Mouse (Mus musculus): Measurements from ENCODE around the gene Vash2.

Gene Vash2

GRCm38 (mm10) chr1:191014271-191014670, 35.2 kb upstream of the Vash2 start:
- Histone ChIP-seq H3K27me3 (ENCODE audit: insufficient read depth, low read length) (no peaks in the 10 kb centered on the region), H3K4me3 (replicated peaks; ENCODE audit: low read length) (no peak overlapping the region), H3K36me3 (ENCODE audit: insufficient read depth, low read length) (peaks cover 35% of the 10 kb centered on the region), H3K9me3 (ENCODE audit: low read length) (no peaks in the 10 kb centered on the region), H3K4me1 (replicated peaks; ENCODE audit: low read depth, low read length) (peaks cover 22% of the 10 kb centered on the region)
- TF ChIP-seq CTCF (conservative IDR thresholded peaks at IDR 0.05; ENCODE audit: low read length) = no peak
- no peak for TF ChIP-seq POU5F1 (IDR thresholded peaks at IDR 0.05; ENCODE audit: borderline replicate concordance, low read length)
- TF ChIP-seq NANOG (IDR thresholded peaks at IDR 0.05; ENCODE audit: borderline replicate concordance, low read length) = no peak

GRCm38 (mm10) chr1:191008707-191009106, 29.6 kb upstream of the Vash2 start:
- peak; percentile 63 for TF ChIP-seq CTCF (conservative IDR thresholded peaks at IDR 0.05; ENCODE audit: low read length)
- no peak for TF ChIP-seq POU5F1 (IDR thresholded peaks at IDR 0.05; ENCODE audit: borderline replicate concordance, low read length)
- no peaks in the 10 kb centered on the region for H3K9me3 ChIP-seq (ENCODE audit: low read length)
- H3K27me3 ChIP-seq (ENCODE audit: insufficient read depth, low read length) = no peaks in the 10 kb centered on the region
- peaks cover 5% of the 10 kb centered on the region for H3K4me1 ChIP-seq (replicated peaks; ENCODE audit: low read depth, low read length)
- no peak overlapping the region for H3K4me3 ChIP-seq (replicated peaks; ENCODE audit: low read length)
- peaks cover 66% of the 10 kb centered on the region for H3K36me3 ChIP-seq (ENCODE audit: insufficient read depth, low read length)

- Histone ChIP-seq H3K36me3 (ENCODE audit: insufficient read depth, low read length) (peaks cover 29% of the 10 kb centered on the region), H3K4me3 (replicated peaks; ENCODE audit: low read length) (no peak overlapping the region), H3K9me3 (ENCODE audit: low read length) (no peaks in the 10 kb centered on the region), H3K4me1 (replicated peaks; ENCODE audit: low read depth, low read length) (peaks cover 5% of the 10 kb centered on the region; the same call in 1 of the 2 replicates), H3K27me3 (ENCODE audit: insufficient read depth, low read length) (no peaks in the 10 kb centered on the region)
- TF ChIP-seq CTCF (conservative IDR thresholded peaks at IDR 0.05; ENCODE audit: low read length) (peak; percentile 39), NANOG (IDR thresholded peaks at IDR 0.05; ENCODE audit: borderline replicate concordance, low read length) (no peak), POU5F1 (IDR thresholded peaks at IDR 0.05; ENCODE audit: borderline replicate concordance, low read length) (no peak)
Observed at GRCm38 (mm10) chr1:191002201-191002600, 23.1 kb upstream of the Vash2 start.

GRCm38 (mm10) chr1:191000686-191001085, 21.6 kb upstream of the Vash2 start:
- Histone ChIP-seq H3K9me3 (ENCODE audit: low read length) (no peaks in the 10 kb centered on the region), H3K27me3 (ENCODE audit: insufficient read depth, low read length) (no peaks in the 10 kb centered on the region), H3K4me1 (replicated peaks; ENCODE audit: low read depth, low read length) (peaks cover 5% of the 10 kb centered on the region; the same call in 1 of the 2 replicates), H3K4me3 (replicated peaks; ENCODE audit: low read length) (no peak overlapping the region), H3K36me3 (ENCODE audit: insufficient read depth, low read length) (peaks cover 20% of the 10 kb centered on the region)
- no peak for TF ChIP-seq NANOG (IDR thresholded peaks at IDR 0.05; ENCODE audit: borderline replicate concordance, low read length)
- TF ChIP-seq POU5F1 (IDR thresholded peaks at IDR 0.05; ENCODE audit: borderline replicate concordance, low read length) = no peak
- TF ChIP-seq CTCF (conservative IDR thresholded peaks at IDR 0.05; ENCODE audit: low read length) = no peak

- H3K9me3 ChIP-seq (ENCODE audit: low read length) = no peaks in the 10 kb centered on the region
- H3K27me3 ChIP-seq (ENCODE audit: insufficient read depth, low read length) = peaks cover 8% of the 10 kb centered on the region
Observed at GRCm38 (mm10) chr1:190998027-190998426, 18.9 kb upstream of the Vash2 start.

GRCm38 (mm10) chr1:190996346-190996877, 17.3 kb upstream of the Vash2 start:
- H3K36me3 ChIP-seq (ENCODE audit: insufficient read depth, low read length) = no peaks in the 10 kb centered on the region
- TF ChIP-seq POU5F1 (IDR thresholded peaks at IDR 0.05; ENCODE audit: borderline replicate concordance, low read length) (no peak), CTCF (conservative IDR thresholded peaks at IDR 0.05; ENCODE audit: low read length) (peak; percentile 20; the same call in 1 of the 2 replicates), NANOG (IDR thresholded peaks at IDR 0.05; ENCODE audit: borderline replicate concordance, low read length) (no peak)
- 0 out of 2 replicates have a peak, but pooled peaks cover 4% of the 10 kb centered on the region for H3K4me1 ChIP-seq (replicated peaks; ENCODE audit: low read depth, low read length)
- no peak overlapping the region for H3K4me3 ChIP-seq (replicated peaks; ENCODE audit: low read length)
- no peaks in the 10 kb centered on the region for H3K9me3 ChIP-seq (ENCODE audit: low read length)
- H3K27me3 ChIP-seq (ENCODE audit: insufficient read depth, low read length) = peaks cover 8% of the 10 kb centered on the region

More at GRCm38 (mm10) chr1:190998027-190998426, 18.9 kb upstream of the Vash2 start:
- TF ChIP-seq CTCF (conservative IDR thresholded peaks at IDR 0.05; ENCODE audit: low read length) (no peak), POU5F1 (IDR thresholded peaks at IDR 0.05; ENCODE audit: borderline replicate concordance, low read length) (no peak), NANOG (IDR thresholded peaks at IDR 0.05; ENCODE audit: borderline replicate concordance, low read length) (no peak)
- Histone ChIP-seq H3K4me1 (replicated peaks; ENCODE audit: low read depth, low read length) (no peaks in the 10 kb centered on the region), H3K4me3 (replicated peaks; ENCODE audit: low read length) (no peak overlapping the region), H3K36me3 (ENCODE audit: insufficient read depth, low read length) (peaks cover under 1% of the 10 kb centered on the region; the same call in 1 of the 2 replicates)

GRCm38 (mm10) chr1:190995548-190995947, 16.5 kb upstream of the Vash2 start:
- no peaks in the 10 kb centered on the region for H3K9me3 ChIP-seq (ENCODE audit: low read length)
- peaks cover 8% of the 10 kb centered on the region for H3K27me3 ChIP-seq (ENCODE audit: insufficient read depth, low read length)
- no peak overlapping the region for H3K4me3 ChIP-seq (replicated peaks; ENCODE audit: low read length)
- TF ChIP-seq CTCF (conservative IDR thresholded peaks at IDR 0.05; ENCODE audit: low read length) (no peak), POU5F1 (IDR thresholded peaks at IDR 0.05; ENCODE audit: borderline replicate concordance, low read length) (no peak), NANOG (IDR thresholded peaks at IDR 0.05; ENCODE audit: borderline replicate concordance, low read length) (no peak)
- H3K4me1 ChIP-seq (replicated peaks; ENCODE audit: low read depth, low read length) = 0 out of 2 replicates have a peak, but pooled peaks cover 4% of the 10 kb centered on the region
- no peaks in the 10 kb centered on the region for H3K36me3 ChIP-seq (ENCODE audit: insufficient read depth, low read length)

GRCm38 (mm10) chr1:190989437-190990082, 10.5 kb upstream of the Vash2 start:
- Histone ChIP-seq H3K36me3 (ENCODE audit: insufficient read depth, low read length) (no peaks in the 10 kb centered on the region), H3K4me3 (replicated peaks; ENCODE audit: low read length) (no peak overlapping the region), H3K9me3 (ENCODE audit: low read length) (peaks cover 9% of the 10 kb centered on the region), H3K4me1 (replicated peaks; ENCODE audit: low read depth, low read length) (0 out of 2 replicates have a peak, but pooled peaks cover 4% of the 10 kb centered on the region), H3K27me3 (ENCODE audit: insufficient read depth, low read length) (peaks cover 8% of the 10 kb centered on the region)
- TF ChIP-seq CTCF (conservative IDR thresholded peaks at IDR 0.05; ENCODE audit: low read length) (peak; percentile 30), POU5F1 (IDR thresholded peaks at IDR 0.05; ENCODE audit: borderline replicate concordance, low read length) (no peak)

All from E14TG2a.4 (cell line).